Mouse (Mus musculus): Measurements from ENCODE around the gene Rnf13. TPM values are rescaled to one million over a fixed set of nuclear protein-coding genes. Genes with fewer than 3 reads are reported as not detected.

Rnf13 gene
- polyA plus RNA-seq (2015; fragmentation: Nextera tagmentation; extraction: Ambion mirVana), result 115 and 131 TPM in 2 replicates

DNA sequence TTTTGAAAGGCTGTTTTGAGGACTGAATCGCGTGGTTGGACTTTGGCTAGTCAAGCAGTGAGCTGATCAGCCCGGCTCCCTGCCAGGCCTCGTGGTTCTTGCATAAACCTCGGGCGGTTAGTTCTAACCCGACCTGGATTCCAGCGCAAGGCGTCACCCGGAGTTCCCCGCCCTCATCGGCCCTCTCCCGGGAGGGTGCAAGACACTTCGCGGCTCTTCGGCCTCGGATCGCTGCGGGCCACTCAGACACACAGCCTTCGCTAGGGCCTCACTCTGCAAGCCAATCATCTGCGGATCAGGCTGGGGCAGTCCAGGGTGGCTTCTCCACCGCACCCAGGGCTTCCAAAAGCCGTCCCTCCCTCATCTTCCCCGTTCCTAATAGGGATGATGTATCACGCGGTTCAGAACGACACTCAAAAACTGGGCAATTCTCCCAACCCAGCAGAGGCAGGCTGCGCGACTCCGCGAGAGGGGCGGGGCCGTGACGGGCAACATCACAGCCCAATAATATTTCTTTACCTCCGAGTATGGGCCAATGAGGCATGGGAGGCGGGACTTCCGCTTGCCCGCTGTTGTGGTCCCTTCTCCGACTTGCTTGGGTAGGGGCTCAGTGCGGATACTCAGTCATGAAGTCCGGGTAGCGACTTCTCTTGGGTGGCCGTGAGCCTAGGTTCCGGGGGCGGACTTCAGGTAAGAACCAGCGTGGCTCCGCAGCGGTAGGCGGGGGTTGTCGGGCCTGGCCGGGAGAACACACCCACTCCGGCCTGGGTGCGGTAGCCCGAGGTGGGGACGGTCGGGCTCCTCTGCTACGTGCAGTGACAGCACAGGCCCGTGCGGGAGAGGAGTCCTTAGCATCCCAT, at the start of gene Rnf13:
Gene Rnf13 (plus strand): TSS at position 552 of the 860 bp plus-strand sequence.

DNA sequence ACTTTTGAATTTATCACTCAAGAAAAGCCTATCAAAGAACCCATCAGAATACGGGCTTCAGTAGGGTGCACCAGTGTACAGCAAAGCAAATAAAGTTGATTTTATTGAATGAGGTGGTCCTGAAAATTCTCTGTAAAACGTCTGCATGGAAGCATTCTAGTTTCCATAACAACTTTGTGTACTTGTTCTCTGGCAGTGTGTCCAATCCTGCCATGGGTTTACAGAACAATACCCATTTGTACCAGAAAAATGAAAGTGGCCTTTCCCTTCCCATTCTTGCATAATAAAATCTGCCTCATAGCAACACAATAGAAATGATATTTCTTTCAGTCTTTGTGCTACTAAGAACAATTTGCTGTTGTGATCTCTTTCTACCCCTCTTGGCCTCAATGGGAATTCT, 43.1 kb upstream of the Rnf13 start, which contains the start of gene Ankub1:
Gene Ankub1 (minus strand): TSS at position 81 of the 400 bp plus-strand sequence.

DNA sequence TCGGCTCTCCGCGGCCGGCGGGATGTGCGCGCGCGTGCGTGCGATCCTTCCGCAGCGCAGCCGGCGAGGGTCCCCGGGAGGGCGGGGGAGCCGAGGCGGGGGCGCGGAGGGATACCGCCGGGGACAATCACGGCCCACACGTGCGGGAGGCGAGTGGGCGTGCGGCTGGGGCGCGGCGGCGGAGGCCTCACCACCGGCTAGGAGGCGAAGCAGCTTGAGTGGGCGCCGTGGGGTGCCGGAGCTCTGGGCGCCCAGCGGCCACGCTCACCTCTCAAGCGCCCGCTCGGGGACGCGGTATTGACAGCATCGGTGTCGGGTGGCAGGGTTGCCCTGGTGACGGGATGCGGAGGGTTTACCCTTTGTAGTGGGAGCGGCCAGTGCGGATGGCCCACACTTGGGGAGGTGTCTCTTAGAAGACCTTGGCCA, 111.9 kb downstream of the Rnf13 start, which contains the start of gene Pfn2:
Gene Pfn2 (minus strand): TSS at position 320 of the 426 bp plus-strand sequence.

Other genes with a start within 250 kb of the Rnf13 start
- gene Wwtr1, start 160.2 kb upstream of the Rnf13 start, polyA plus RNA-seq (2015; fragmentation: Nextera tagmentation; extraction: Ambion mirVana), result 12.3 and 14.9 TPM in 2 replicates
- 70.8 and 76.3 TPM in 2 replicates for gene Commd2, start 84.3 kb upstream of the Rnf13 start, polyA plus RNA-seq (2015; fragmentation: Nextera tagmentation; extraction: Ambion mirVana)
- 0.13 and 0.20 TPM in 2 replicates for gene Ankub1, start 43.3 kb upstream of the Rnf13 start, polyA plus RNA-seq (2015; fragmentation: Nextera tagmentation; extraction: Ambion mirVana)
- gene Pfn2, start 112.0 kb downstream of the Rnf13 start, polyA plus RNA-seq (2015; fragmentation: Nextera tagmentation; extraction: Ambion mirVana), result 783 and 804 TPM in 2 replicates

All from neural tube, postnatal 0 days (tissue).